Comparison of ENCODE assay signal across 40 mouse cellular contexts in genomic region chr3:138221116-138221515, GRCm38 (mm10). TPM values are rescaled to one million over a fixed set of nuclear protein-coding genes. Genes with fewer than 3 reads are reported as not detected.
"Had no signal": no experiment of that assay in that cellular context is flagged by ENCODE, and none has a peak within 500 bp of the region (broad histone marks: within the 10 kb centered on the region; RNA-seq: fewer than 3 reads in every experiment).

No protein-coding gene starts in this region.

- H3K9ac ChIP-seq: heart, embryonic 13.5 days; heart, embryonic 15.5 days; hindbrain, embryonic 14.5 days; kidney, embryonic 15.5 days; limb, embryonic 13.5 days; limb, embryonic 15.5 days had no signal

- H3K36me3 ChIP-seq: heart, embryonic 13.5 days; heart, embryonic 15.5 days; kidney, embryonic 15.5 days; limb, embryonic 13.5 days; limb, embryonic 15.5 days had no signal

- H3K4me1 ChIP-seq: heart, embryonic 15.5 days; limb, embryonic 13.5 days; limb, embryonic 15.5 days had no signal

- H3K4me3 ChIP-seq: gastrocnemius, adult 2 months; heart, adult 2 months; heart, embryonic 13.5 days; heart, embryonic 15.5 days; kidney, embryonic 15.5 days; limb, embryonic 13.5 days; limb, embryonic 15.5 days had no signal

- ATAC-seq: forebrain, embryonic 16.5 days; hindbrain, embryonic 16.5 days; intestine, embryonic 16.5 days had no signal

- H3K27me3 ChIP-seq: heart, embryonic 13.5 days; heart, embryonic 15.5 days; kidney, embryonic 15.5 days; limb, embryonic 13.5 days; limb, embryonic 15.5 days had no signal

- H3K27ac ChIP-seq: gastrocnemius, adult 2 months; heart, adult 2 months; heart, embryonic 13.5 days; heart, embryonic 15.5 days; hindbrain, embryonic 14.5 days; kidney, embryonic 15.5 days; kidney, postnatal 0 days; limb, embryonic 13.5 days; limb, embryonic 15.5 days had no signal

- DNase-seq: gastrocnemius, adult 2 months; gastrocnemius, postnatal 10 days; gastrocnemius, postnatal 25 days; heart, adult 2 months; heart, postnatal 14 days; heart, postnatal 36 days; kidney, adult 11 months; kidney, adult 2 months; kidney, adult 9 months; kidney, postnatal 14 days; kidney, postnatal 36 days; layer of hippocampus, adult 9-11 months; layer of hippocampus, postnatal 36 days; left cerebral cortex, postnatal 4 days had no signal

- H3K9me3 ChIP-seq: heart, embryonic 13.5 days; heart, embryonic 15.5 days; kidney, embryonic 15.5 days; limb, embryonic 13.5 days; limb, embryonic 15.5 days had no signal

- H3K4me2 ChIP-seq: heart, embryonic 11.5 days; heart, embryonic 13.5 days; heart, embryonic 15.5 days; hindbrain, embryonic 14.5 days; kidney, embryonic 15.5 days; limb, embryonic 13.5 days; limb, embryonic 15.5 days had no signal

RNA-seq across cellular contexts. Expression of gene Adh7, which starts 3.6 kb away (rescaled TPM):
- total RNA-seq: hematopoietic stem cell, adult 5-6 weeks; left cerebral cortex, adult 18-20 months; left cerebral cortex, postnatal 25 days had no signal
- polyA plus RNA-seq: heart, embryonic 11.5 days; heart, postnatal 0 days; intestine, embryonic 14.5 days; large intestine, adult 2 months; limb, embryonic 11.5 days had no signal

RNA-seq across cellular contexts. Expression of gene 4930579F01Rik, which starts 27.5 kb away (rescaled TPM):
- total RNA-seq: gastrocnemius, adult 2 months; gastrocnemius, postnatal 10 days; gastrocnemius, postnatal 25 days; gastrocnemius, postnatal 4 days; heart, adult 2 months; heart, postnatal 14 days; heart, postnatal 36 days; hematopoietic stem cell, adult 5-6 weeks; layer of hippocampus, adult 18-20 months; layer of hippocampus, adult 8-10 months; layer of hippocampus, postnatal 14 days; layer of hippocampus, postnatal 36 days; left cerebral cortex, adult 18-20 months; left cerebral cortex, adult 8-10 months; left cerebral cortex, postnatal 10 days; left cerebral cortex, postnatal 25 days; left cerebral cortex, postnatal 4 days had no signal
- polyA plus RNA-seq: forebrain, embryonic 16.5 days; frontal cortex, adult 2 months; heart, embryonic 11.5 days; heart, embryonic 13.5 days; heart, embryonic 15.5 days; heart, postnatal 0 days; hindbrain, embryonic 11.5 days; hindbrain, embryonic 14.5 days; hindbrain, embryonic 16.5 days; intestine, embryonic 14.5 days; kidney, adult 2 months; large intestine, adult 2 months; limb, embryonic 11.5 days; limb, embryonic 15.5 days had no signal

RNA-seq across cellular contexts. Expression of gene Adh1, which starts 39.7 kb away (rescaled TPM):
- total RNA-seq: hematopoietic stem cell, adult 5-6 weeks had no signal
